Mouse (Mus musculus) heart, embryonic 15.5 days (tissue): ENCODE data around the gene Lysmd1. TPM values are rescaled to one million over a fixed set of nuclear protein-coding genes. Genes with fewer than 3 reads are reported as not detected.

Experiments
- ATAC-seq: fragments of 200-750 bp; cut with Nextera tagmentation; replicated peaks from 2 replicates; pipeline ENCODE4 v1.8.0; 2017; ENCODE audit warnings: low read depth, moderate TSS enrichment; ENCODE audit not compliant: insufficient number of reproducible peaks, insufficient read depth, low FRiP score
- H3K27ac ChIP-seq: fragments of 300-500 bp; sonication (generic); 2 replicates; pipeline ENCODE4 v1.5.1; 2015; ENCODE audit warnings: mild to moderate bottlenecking, inconsistent platforms
- H3K27me3 ChIP-seq: fragments of 300-500 bp; sonication (generic); 2 replicates; pipeline ENCODE4 v1.6.1; 2015; ENCODE audit warnings: inconsistent platforms
- H3K36me3 ChIP-seq: fragments of 300-500 bp; sonication (generic); 2 replicates; pipeline ENCODE4 v1.6.1; 2015; ENCODE audit warnings: mild to moderate bottlenecking, inconsistent platforms
- H3K4me1 ChIP-seq: fragments of 300-500 bp; sonication (generic); replicated peaks from 2 replicates; pipeline ENCODE4 v1.6.1; 2015; ENCODE audit warnings: inconsistent platforms
- H3K4me2 ChIP-seq: fragments of 300-500 bp; sonication (generic); 2 replicates; pipeline ENCODE4 v1.6.1; 2015; ENCODE audit warnings: inconsistent platforms, mild to moderate bottlenecking, moderate library complexity
- H3K4me3 ChIP-seq: fragments of 300-500 bp; sonication (generic); 2 replicates; pipeline ENCODE4 v1.5.1; 2015; ENCODE audit warnings: mild to moderate bottlenecking, inconsistent platforms
- H3K9ac ChIP-seq: fragments of 300-500 bp; sonication (generic); 2 replicates; pipeline ENCODE4 v1.6.1; 2015; ENCODE audit warnings: mild to moderate bottlenecking, inconsistent platforms
- H3K9me3 ChIP-seq: fragments of 300-500 bp; sonication (generic); replicated peaks from 2 replicates; pipeline ENCODE4 v1.6.1; 2016; ENCODE audit warnings: inconsistent platforms
- WGBS: fragments of 180-500 bp; shearing (Covaris S2); methylation state at CpG from one replicate; pipeline ENCODE4 v1.1.7; 2015; ENCODE audit warnings: mixed read lengths; 5-methylcytosine and 5-hydroxymethylcytosine counted together
- polyA plus RNA-seq: library from polyadenylated mRNA; unstranded; fragments of >200 nt; fragmentation: Nextera tagmentation; extraction: Ambion mirVana; gene quantifications from 2 replicates; pipeline ENCODE4 v1.2.1, GENCODE M21; 2015

The Lysmd1 gene
- polyA plus RNA-seq, 1 experiment from 2014 or later, result 9.4 TPM

- H3K36me3 ChIP-seq, result no peaks in the 10 kb centered on the region
- peaks cover 42% of the 10 kb centered on the region for H3K27me3 ChIP-seq
- no peak for ATAC-seq
- peak overlapping the region; percentile 42 for H3K4me3 ChIP-seq
- H3K27ac ChIP-seq, result no peak overlapping the region
- peaks cover 19% of the 10 kb centered on the region for H3K4me1 ChIP-seq
- H3K4me2 ChIP-seq, result peak overlapping the region; percentile 72
- peak overlapping the region; percentile 46 for H3K9ac ChIP-seq
- 7% methylated on average over 58 of the region's 58 CpGs for WGBS
- H3K9me3 ChIP-seq, result no peaks in the 10 kb centered on the region
Observed at GRCm38 (mm10) chr3:95173256-95173949, 39.5 kb downstream of the Lysmd1 start.

- 0 out of 2 replicates have a peak, but pooled peaks have one; percentile 21 for ATAC-seq
- peaks cover 42% of the 10 kb centered on the region for H3K27me3 ChIP-seq
- no peak overlapping the region for H3K27ac ChIP-seq
- H3K36me3 ChIP-seq, result no peaks in the 10 kb centered on the region
- H3K4me1 ChIP-seq, result peaks cover 19% of the 10 kb centered on the region
- WGBS, result 8% methylated on average over 16 of the region's 16 CpGs
- peak overlapping the region; percentile 72 for H3K4me2 ChIP-seq
- H3K4me3 ChIP-seq, result peak overlapping the region; percentile 42
- H3K9me3 ChIP-seq, result no peaks in the 10 kb centered on the region
- H3K9ac ChIP-seq, result 0 out of 2 replicates have a peak overlapping the region, but pooled peaks have one; percentile 27
Observed at GRCm38 (mm10) chr3:95174011-95174592, 40.2 kb downstream of the Lysmd1 start.

GRCm38 (mm10) chr3:95176500-95176899, 42.6 kb downstream of the Lysmd1 start:
- H3K4me1 ChIP-seq, result peaks cover 19% of the 10 kb centered on the region
- H3K9me3 ChIP-seq, result no peaks in the 10 kb centered on the region
- ATAC-seq, result no peak
- no peaks in the 10 kb centered on the region; the same call in 1 of the 2 replicates for H3K36me3 ChIP-seq
- H3K4me2 ChIP-seq, result no peak overlapping the region
- no peak overlapping the region for H3K4me3 ChIP-seq
- H3K27ac ChIP-seq, result no peak overlapping the region
- no peak overlapping the region for H3K9ac ChIP-seq
- H3K27me3 ChIP-seq, result peaks cover 22% of the 10 kb centered on the region
- 65% methylated on average over 3 of the region's 3 CpGs for WGBS

GRCm38 (mm10) chr3:95177583-95177982, 43.7 kb downstream of the Lysmd1 start:
- no peaks in the 10 kb centered on the region; the same call in 1 of the 2 replicates for H3K36me3 ChIP-seq
- H3K27me3 ChIP-seq, result peaks cover 12% of the 10 kb centered on the region
- no peak for ATAC-seq
- no peaks in the 10 kb centered on the region for H3K9me3 ChIP-seq
- H3K9ac ChIP-seq, result no peak overlapping the region
- no peak overlapping the region for H3K27ac ChIP-seq
- H3K4me1 ChIP-seq, result peaks cover 16% of the 10 kb centered on the region
- WGBS, result 59% methylated on average over 6 of the region's 6 CpGs
- no peak overlapping the region for H3K4me2 ChIP-seq
- no peak overlapping the region for H3K4me3 ChIP-seq

GRCm38 (mm10) chr3:95178948-95179347, 45.1 kb downstream of the Lysmd1 start:
- 87% methylated on average over 5 of the region's 5 CpGs for WGBS
- peaks cover 2% of the 10 kb centered on the region; the same call in 1 of the 2 replicates for H3K36me3 ChIP-seq
- no peak overlapping the region for H3K27ac ChIP-seq
- peaks cover 2% of the 10 kb centered on the region for H3K4me1 ChIP-seq
- ATAC-seq, result no peak
- no peaks in the 10 kb centered on the region for H3K9me3 ChIP-seq
- no peak overlapping the region for H3K9ac ChIP-seq
- no peak overlapping the region for H3K4me2 ChIP-seq
- H3K4me3 ChIP-seq, result no peak overlapping the region
- peaks cover 7% of the 10 kb centered on the region; the same call in 1 of the 2 replicates for H3K27me3 ChIP-seq

GRCm38 (mm10) chr3:95179890-95180289, 46.0 kb downstream of the Lysmd1 start:
- H3K36me3 ChIP-seq, result peaks cover 4% of the 10 kb centered on the region; the same call in 1 of the 2 replicates
- no peak overlapping the region for H3K9ac ChIP-seq
- no peak overlapping the region for H3K4me2 ChIP-seq
- H3K9me3 ChIP-seq, result no peaks in the 10 kb centered on the region
- peaks cover 6% of the 10 kb centered on the region; the same call in 1 of the 2 replicates for H3K27me3 ChIP-seq
- no peaks in the 10 kb centered on the region for H3K4me1 ChIP-seq
- 59% methylated on average over 3 of the region's 3 CpGs for WGBS
- no peak for ATAC-seq
- no peak overlapping the region for H3K27ac ChIP-seq
- no peak overlapping the region for H3K4me3 ChIP-seq

- H3K36me3 ChIP-seq, result peaks cover 16% of the 10 kb centered on the region
- H3K9me3 ChIP-seq, result no peaks in the 10 kb centered on the region
- H3K4me1 ChIP-seq, result no peaks in the 10 kb centered on the region
- H3K9ac ChIP-seq, result no peak overlapping the region
- no peaks in the 10 kb centered on the region for H3K27me3 ChIP-seq
- H3K27ac ChIP-seq, result no peak overlapping the region
- H3K4me2 ChIP-seq, result no peak overlapping the region
- no peak for ATAC-seq
- WGBS, result 61% methylated on average over 1 of the region's 1 CpGs
- no peak overlapping the region for H3K4me3 ChIP-seq
Observed at GRCm38 (mm10) chr3:95181841-95182240, 48.0 kb downstream of the Lysmd1 start.

GRCm38 (mm10) chr3:95184796-95185577, 51.1 kb downstream of the Lysmd1 start:
- no peak for ATAC-seq
- H3K9ac ChIP-seq, result no peak overlapping the region
- no peak overlapping the region for H3K4me2 ChIP-seq
- no peaks in the 10 kb centered on the region for H3K27me3 ChIP-seq
- no peak overlapping the region for H3K27ac ChIP-seq
- H3K9me3 ChIP-seq, result no peaks in the 10 kb centered on the region
- H3K4me3 ChIP-seq, result no peak overlapping the region
- no peaks in the 10 kb centered on the region for H3K4me1 ChIP-seq
- H3K36me3 ChIP-seq, result peaks cover 44% of the 10 kb centered on the region
- WGBS, result 85% methylated on average over 9 of the region's 9 CpGs

- Histone ChIP-seq H3K27me3 (no peaks in the 10 kb centered on the region), H3K4me2 (no peak overlapping the region), H3K27ac (no peak overlapping the region), H3K9ac (no peak overlapping the region), H3K4me3 (no peak overlapping the region), H3K36me3 (peaks cover 49% of the 10 kb centered on the region), H3K4me1 (no peaks in the 10 kb centered on the region), H3K9me3 (no peaks in the 10 kb centered on the region)
- no peak for ATAC-seq
- WGBS, result 83% methylated on average over 2 of the region's 2 CpGs
Observed at GRCm38 (mm10) chr3:95186100-95186499, 52.2 kb downstream of the Lysmd1 start.

- no peak overlapping the region for H3K4me2 ChIP-seq
- no peaks in the 10 kb centered on the region for H3K9me3 ChIP-seq
- no peak overlapping the region for H3K4me3 ChIP-seq
- H3K36me3 ChIP-seq, result peaks cover 49% of the 10 kb centered on the region
- H3K9ac ChIP-seq, result no peak overlapping the region
- H3K27ac ChIP-seq, result no peak overlapping the region
- no peak for ATAC-seq
- 86% methylated on average over 6 of the region's 6 CpGs for WGBS
- H3K27me3 ChIP-seq, result no peaks in the 10 kb centered on the region
- no peaks in the 10 kb centered on the region for H3K4me1 ChIP-seq
Observed at GRCm38 (mm10) chr3:95186888-95187287, 53.0 kb downstream of the Lysmd1 start.
